ENCODE assay signal across 7 mouse cellular contexts in genomic region chr12:101718054-101718754, GRCm38 (mm10). TPM values are rescaled to one million over a fixed set of nuclear protein-coding genes. Genes with fewer than 3 reads are reported as not detected.
A peak's percentile ranks its signal among the peaks of the same experiment; 100 is the strongest.
DNase-seq lines count a peak whose midpoint lies in the region; ATAC-seq lines count a peak whose summit lies in the region.

Tc2n (minus strand) TSS chr12:101718523.

- peak within 1 kb of the TSS; percentile 76 for H3K4me3 ChIP-seq in intestine, embryonic 16.5 days (ENCODE audit: low read length)
- H3K4me3 ChIP-seq in limb, embryonic 15.5 days = peak within 1 kb of the TSS; percentile 71
- H3K4me3 ChIP-seq in midbrain, embryonic 15.5 days = peak within 1 kb of the TSS; percentile 87

- peak; percentile 100 for ATAC-seq in intestine, embryonic 16.5 days
- peak; percentile 92 for ATAC-seq in limb, embryonic 15.5 days (ENCODE audit: insufficient number of reproducible peaks, low FRiP score, low TSS enrichment, low read depth)
- peak; percentile 98 for ATAC-seq in midbrain, embryonic 15.5 days (replicated peaks)

- H3K4me2 ChIP-seq in intestine, embryonic 16.5 days (ENCODE audit: low read depth, low read length) = peak within 1 kb of the TSS; percentile 93
- H3K4me2 ChIP-seq in limb, embryonic 15.5 days = peak within 1 kb of the TSS; percentile 99
- H3K4me2 ChIP-seq in midbrain, embryonic 15.5 days = peak within 1 kb of the TSS; percentile 99

- WGBS in intestine, embryonic 16.5 days = under 1% methylated on average over 73 of the region's 75 CpGs
- WGBS in limb, embryonic 15.5 days = under 1% methylated on average over 71 of the region's 75 CpGs
- under 1% methylated on average over 68 of the region's 75 CpGs for WGBS in midbrain, embryonic 15.5 days

- intact Hi-C loops in gastrocnemius, postnatal 36 days (cut with DNase I) = no loop called here

- DNase-seq in adrenal gland, postnatal 10 days = peak; percentile 85
- DNase-seq in embryo, embryonic 10 days (ENCODE audit: low spot score) = peak; percentile 85
- DNase-seq in gastrocnemius, postnatal 36 days = peak; percentile 15 to 33
- peak; percentile 49 to 76 for DNase-seq in spleen, postnatal 4 days (ENCODE audit: low spot score in 2 of 2)

- peaks cover 3% of the 10 kb centered on the region; the same call in 1 of the 2 replicates for H3K4me1 ChIP-seq in intestine, embryonic 16.5 days (ENCODE audit: control insufficient read depth, insufficient read depth, low read length)
- H3K4me1 ChIP-seq in limb, embryonic 15.5 days = peaks cover 7% of the 10 kb centered on the region; the same call in 1 of the 2 replicates
- peaks cover 6% of the 10 kb centered on the region; the same call in 1 of the 2 replicates for H3K4me1 ChIP-seq in midbrain, embryonic 15.5 days

- no peaks in the 10 kb centered on the region for H3K36me3 ChIP-seq in intestine, embryonic 16.5 days (ENCODE audit: control insufficient read depth, insufficient read depth, low read length)
- H3K36me3 ChIP-seq in limb, embryonic 15.5 days = no peaks in the 10 kb centered on the region
- no peaks in the 10 kb centered on the region for H3K36me3 ChIP-seq in midbrain, embryonic 15.5 days (replicated peaks)

- peak within 1 kb of the TSS; percentile 77 for H3K9ac ChIP-seq in intestine, embryonic 16.5 days (ENCODE audit: low read depth, low read length)
- H3K9ac ChIP-seq in limb, embryonic 15.5 days = 0 out of 2 replicates have a peak within 1 kb of the TSS, but pooled peaks have one; percentile 28
- peak within 1 kb of the TSS; percentile 56 for H3K9ac ChIP-seq in midbrain, embryonic 15.5 days

- H3K27me3 ChIP-seq in intestine, embryonic 16.5 days (replicated peaks; ENCODE audit: control insufficient read depth, insufficient read depth, low read length) = no peaks in the 10 kb centered on the region
- H3K27me3 ChIP-seq in limb, embryonic 15.5 days = peaks cover 12% of the 10 kb centered on the region
- peaks cover 7% of the 10 kb centered on the region; the same call in 1 of the 2 replicates for H3K27me3 ChIP-seq in midbrain, embryonic 15.5 days (replicated peaks)

- no peaks in the 10 kb centered on the region for H3K9me3 ChIP-seq in intestine, embryonic 16.5 days (ENCODE audit: control insufficient read depth, low read length)
- no peaks in the 10 kb centered on the region for H3K9me3 ChIP-seq in limb, embryonic 15.5 days
- no peaks in the 10 kb centered on the region for H3K9me3 ChIP-seq in midbrain, embryonic 15.5 days

- peak within 1 kb of the TSS; percentile 86 for H3K27ac ChIP-seq in intestine, embryonic 16.5 days (ENCODE audit: low read length)
- no peak within 1 kb of the TSS for H3K27ac ChIP-seq in limb, embryonic 15.5 days
- no peak within 1 kb of the TSS for H3K27ac ChIP-seq in midbrain, embryonic 15.5 days

RNA-seq across cellular contexts. Expression of gene Tc2n, which starts in this region (rescaled TPM):
- 1 to 10 TPM in 1 of 2 experiments, under 1 TPM in 1; 0.88 to 2.3 TPM for total RNA-seq in adrenal gland, postnatal 10 days (2021)
- under 1 TPM; 0.12 to 0.31 TPM for total RNA-seq in gastrocnemius, postnatal 36 days (2021)
- 3.6 and 4.3 TPM in 2 replicates for polyA plus RNA-seq in intestine, embryonic 16.5 days (2015; fragmentation: Nextera tagmentation; extraction: Ambion mirVana)
- polyA plus RNA-seq in limb, embryonic 15.5 days (2015; fragmentation: Nextera tagmentation; extraction: Ambion mirVana) = 0.92 and 1.1 TPM in 2 replicates
- polyA plus RNA-seq in midbrain, embryonic 15.5 days (2015; fragmentation: Nextera tagmentation; extraction: Ambion mirVana) = 0.18 and 0.39 TPM in 2 replicates

Comparison
In these comparisons a context has a peak if more than half of its experiments do, and no peak if none do; other contexts are left out.
1. Peak in DNase-seq in gastrocnemius, postnatal 36 days; RNA of the gene not detected or under 1 TPM.
2. Peak in ATAC-seq, H3K4me3 ChIP-seq, H3K9ac ChIP-seq and H3K4me2 ChIP-seq in midbrain, embryonic 15.5 days; RNA of the gene not detected or under 1 TPM.
3. DNase-seq: peak in every context shown above with its lines; median percentile 85 in adrenal gland, postnatal 10 days; 85 in embryo, embryonic 10 days; 62 in spleen, postnatal 4 days; 24 in gastrocnemius, postnatal 36 days.